Mouse (Mus musculus) bone marrow, adult 2 months (tissue): ENCODE data around the gene Pnp. TPM values are rescaled to one million over a fixed set of nuclear protein-coding genes. Genes with fewer than 3 reads are reported as not detected.

Experiments used
- polyA plus RNA-seq: library from polyadenylated mRNA; stranded (reverse); fragments of >200 nt; gene quantifications from 2 replicates; pipeline ENCODE4 v1.2.4, GENCODE M21; 2011; ENCODE audit warnings: low replicate concordance; ENCODE audit not compliant: missing spikeins, insufficient read depth, insufficient read length

The Pnp gene
- polyA plus RNA-seq, 1 experiment: 112 TPM

Other genes with a start within 250 kb of the Pnp start
- gene Olfr747, start 237.9 kb upstream of the Pnp start, polyA plus RNA-seq: not detected in 2 replicates
- gene Olfr748, start 223.7 kb upstream of the Pnp start, polyA plus RNA-seq: not detected in 2 replicates
- not detected in 2 replicates for gene Olfr749, start 186.0 kb upstream of the Pnp start, polyA plus RNA-seq
- gene Ttc5, start 145.6 kb upstream of the Pnp start, polyA plus RNA-seq: 17.8 and 28.7 TPM in 2 replicates
- not detected in 2 replicates for gene Ccnb1ip1, start 123.3 kb upstream of the Pnp start, polyA plus RNA-seq
- 24.4 and 40.2 TPM in 2 replicates for gene Parp2, start 123.2 kb upstream of the Pnp start, polyA plus RNA-seq
- 60.8 and 102 TPM in 2 replicates for gene Tep1, start 60.5 kb upstream of the Pnp start, polyA plus RNA-seq
- 0.29 TPM in 1 of 2 replicates, not detected in the other for gene Klhl33, start 33.6 kb upstream of the Pnp start, polyA plus RNA-seq
- 43.6 and 67.6 TPM in 2 replicates for gene Osgep, start 6.2 kb upstream of the Pnp start, polyA plus RNA-seq
- gene Apex1, start 6.1 kb upstream of the Pnp start, polyA plus RNA-seq: 18.1 and 41.6 TPM in 2 replicates
- gene Pip4p1, start 226 bp upstream of the Pnp start, polyA plus RNA-seq: 33.3 and 67.6 TPM in 2 replicates
- 21.3 TPM in 1 of 2 replicates, not detected in the other for gene Gm49342, start 13.4 kb downstream of the Pnp start, polyA plus RNA-seq
- 70.8 and 109 TPM in 2 replicates for gene Pnp2, start 24.9 kb downstream of the Pnp start, polyA plus RNA-seq
- gene Rnase10, start 76.7 kb downstream of the Pnp start, polyA plus RNA-seq: not detected in 2 replicates
- not detected in 2 replicates for gene Rnase9, start 110.8 kb downstream of the Pnp start, polyA plus RNA-seq
- gene Rnase11, start 119.1 kb downstream of the Pnp start, polyA plus RNA-seq: not detected in 2 replicates
- gene Rnase12, start 126.6 kb downstream of the Pnp start, polyA plus RNA-seq: 4.9 TPM in 1 of 2 replicates, not detected in the other
- gene Olfr750, start 143.4 kb downstream of the Pnp start, polyA plus RNA-seq: not detected in 2 replicates
- gene Rnase4, start 160.0 kb downstream of the Pnp start, polyA plus RNA-seq: 3.1 and 8.7 TPM in 2 replicates
- 4.4 and 7.2 TPM in 2 replicates for gene Ang, start 160.1 kb downstream of the Pnp start, polyA plus RNA-seq
- not detected in 2 replicates for gene Eddm3b, start 183.3 kb downstream of the Pnp start, polyA plus RNA-seq
- gene Rnase6, start 192.8 kb downstream of the Pnp start, polyA plus RNA-seq: 11.6 and 19.4 TPM in 2 replicates
- gene Rnase1, start 215.7 kb downstream of the Pnp start, polyA plus RNA-seq: not detected in 2 replicates
- gene Rnase2b, start 231.2 kb downstream of the Pnp start, polyA plus RNA-seq: not detected in 2 replicates